Mouse (Mus musculus) lung, postnatal 0 days (tissue): Measurements from ENCODE around the gene Gse1.

ENCODE experiments used
- CTCF ChIP-seq: IDR thresholded peaks from 2 replicates; pipeline ENCODE4 v1.5.1; 2016; ENCODE audit warnings: antibody characterized with exemption, mild to moderate bottlenecking
- EP300 ChIP-seq: IDR thresholded peaks from 2 replicates; pipeline ENCODE4 v1.6.1; 2016; ENCODE audit warnings: antibody characterized with exemption, mild to moderate bottlenecking, control low read depth

- TF ChIP-seq CTCF (no peak), EP300 (no peak)
Observed at GRCm38 (mm10) chr8:120573866-120574265, 345.6 kb downstream of the Gse1 start.
